Mouse (Mus musculus) E14TG2a.4 (cell line): ENCODE measurements around the gene Pde4a.
A peak's percentile ranks its signal among the peaks of the same experiment; 100 is the strongest.

Source experiments
- H3K27me3 ChIP-seq: 2 replicates; pipeline ENCODE4 v1.6.1; 2014; ENCODE audit warnings: low read length, control low read depth; ENCODE audit not compliant: insufficient read depth
- H3K36me3 ChIP-seq: 2 replicates; pipeline ENCODE4 v1.6.1; 2014; ENCODE audit warnings: low read length, control low read depth; ENCODE audit not compliant: insufficient read depth
- H3K4me1 ChIP-seq: replicated peaks from 2 replicates; pipeline ENCODE4 v1.6.1; 2014; ENCODE audit warnings: low read depth, low read length, control low read depth
- H3K4me3 ChIP-seq: replicated peaks from 2 replicates; pipeline ENCODE4 v1.5.1; 2014; ENCODE audit warnings: mild to moderate bottlenecking, low read length
- H3K9me3 ChIP-seq: 2 replicates; pipeline ENCODE4 v1.6.1; 2014; ENCODE audit warnings: low read length, control low read depth
- CTCF ChIP-seq: conservative IDR thresholded peaks from 2 replicates; pipeline ENCODE4 v1.5.1; 2014; ENCODE audit warnings: low read length
- NANOG ChIP-seq: IDR thresholded peaks from 2 replicates; pipeline ENCODE4 v1.6.1; 2014; ENCODE audit warnings: borderline replicate concordance, low read length, mixed read lengths
- POU5F1 ChIP-seq: IDR thresholded peaks from 2 replicates; pipeline ENCODE4 v1.6.1; 2014; ENCODE audit warnings: low read length, borderline replicate concordance

The Pde4a gene

DNA sequence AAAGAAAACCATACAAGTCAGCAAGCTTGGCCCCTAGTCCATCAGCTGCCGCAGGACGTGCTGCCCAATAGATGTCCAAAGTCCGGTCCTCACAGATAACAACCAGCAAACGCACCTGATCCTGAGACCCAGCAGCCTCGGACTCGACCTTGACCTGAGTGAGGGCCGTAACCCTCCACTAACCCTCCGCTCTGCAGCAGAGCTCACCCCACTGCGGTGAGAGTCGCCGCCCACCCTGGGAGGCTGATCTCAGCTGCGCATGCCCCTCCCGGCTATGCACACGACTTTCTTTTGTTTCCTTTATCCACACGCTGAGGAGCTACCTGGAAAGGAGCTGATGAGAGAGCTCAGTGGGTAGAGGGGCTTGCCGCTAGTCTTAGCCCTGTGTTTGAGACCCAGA, 61.8 kb downstream of the Pde4a start:
- peak overlapping the region; percentile 43 for H3K4me3 ChIP-seq
- no peaks in the 10 kb centered on the region for H3K9me3 ChIP-seq
- H3K4me1 ChIP-seq, result peaks cover 88% of the 10 kb centered on the region
- TF ChIP-seq POU5F1, result no peak
- peaks cover 46% of the 10 kb centered on the region for H3K36me3 ChIP-seq
- H3K27me3 ChIP-seq, result peaks cover 10% of the 10 kb centered on the region

GRCm38 (mm10) chr9:21231551-21231950, 66.0 kb downstream of the Pde4a start:
- no peak for TF ChIP-seq CTCF
- no peak for TF ChIP-seq POU5F1
- TF ChIP-seq NANOG, result no peak
- peaks cover 82% of the 10 kb centered on the region for H3K36me3 ChIP-seq
- no peaks in the 10 kb centered on the region for H3K9me3 ChIP-seq
- H3K4me1 ChIP-seq, result peaks cover 91% of the 10 kb centered on the region
- peak overlapping the region; percentile 21; the same call in 1 of the 2 replicates for H3K4me3 ChIP-seq
- peaks cover 22% of the 10 kb centered on the region for H3K27me3 ChIP-seq

DNA sequence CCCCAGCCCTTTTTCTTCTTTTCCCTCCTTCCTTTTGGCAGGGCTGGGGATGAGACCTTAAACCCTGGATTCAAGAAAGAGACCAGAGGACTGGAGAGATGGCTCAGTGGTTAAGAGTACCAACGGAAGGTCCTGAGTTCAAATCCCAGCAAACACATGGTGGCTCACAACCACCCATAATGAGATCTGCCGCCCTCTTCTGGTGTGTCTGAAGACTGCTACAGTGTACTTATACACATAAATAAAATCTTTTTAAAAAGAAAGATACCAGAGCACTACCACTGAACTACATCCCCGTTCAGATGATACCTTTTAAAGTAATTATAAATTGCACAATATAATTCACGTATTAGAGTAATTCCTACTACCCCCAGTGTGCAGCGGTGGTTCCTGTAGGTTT, 67.4 kb downstream of the Pde4a start:
- TF ChIP-seq POU5F1 (no peak), CTCF (peak; percentile 10; the same call in 1 of the 2 replicates), NANOG (no peak)
- no peaks in the 10 kb centered on the region for H3K9me3 ChIP-seq

GRCm38 (mm10) chr9:21233366-21233765, 67.9 kb downstream of the Pde4a start:
- peak overlapping the region; percentile 74 for H3K4me3 ChIP-seq
- H3K9me3 ChIP-seq, result no peaks in the 10 kb centered on the region
- TF ChIP-seq NANOG (no peak), POU5F1 (no peak), CTCF (no peak)
- H3K4me1 ChIP-seq, result peaks cover 88% of the 10 kb centered on the region
- peaks cover 84% of the 10 kb centered on the region for H3K36me3 ChIP-seq
- peaks cover 22% of the 10 kb centered on the region for H3K27me3 ChIP-seq

More for the DNA sequence above, 67.4 kb downstream of the Pde4a start:
- Histone ChIP-seq H3K4me1 (peaks cover 91% of the 10 kb centered on the region), H3K27me3 (peaks cover 22% of the 10 kb centered on the region), H3K36me3 (peaks cover 84% of the 10 kb centered on the region), H3K4me3 (peak overlapping the region; percentile 74; the same call in 1 of the 2 replicates)

DNA sequence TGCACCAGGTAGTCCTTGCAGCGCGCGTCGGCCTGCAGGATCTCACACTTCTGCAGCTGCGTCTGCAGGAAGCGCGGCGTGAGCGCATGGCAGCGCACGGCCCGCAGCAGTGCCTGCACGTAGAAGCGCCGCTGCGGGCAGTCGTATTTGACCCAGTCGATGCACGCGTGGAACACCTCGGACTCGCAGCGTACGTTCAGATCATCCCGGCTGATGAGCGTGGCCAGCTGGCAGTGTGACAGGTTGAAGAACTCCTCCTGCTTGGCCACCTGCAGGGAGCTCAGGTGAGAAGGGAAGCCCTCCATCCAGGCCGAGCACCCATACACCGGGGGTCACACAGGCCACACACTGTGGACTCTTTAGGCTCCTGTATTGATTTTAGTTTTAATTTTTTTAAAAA, 68.3 kb downstream of the Pde4a start:
- H3K27me3 ChIP-seq, result peaks cover 22% of the 10 kb centered on the region
- TF ChIP-seq CTCF, result no peak
- no peak for TF ChIP-seq POU5F1
- no peak for TF ChIP-seq NANOG

DNA sequence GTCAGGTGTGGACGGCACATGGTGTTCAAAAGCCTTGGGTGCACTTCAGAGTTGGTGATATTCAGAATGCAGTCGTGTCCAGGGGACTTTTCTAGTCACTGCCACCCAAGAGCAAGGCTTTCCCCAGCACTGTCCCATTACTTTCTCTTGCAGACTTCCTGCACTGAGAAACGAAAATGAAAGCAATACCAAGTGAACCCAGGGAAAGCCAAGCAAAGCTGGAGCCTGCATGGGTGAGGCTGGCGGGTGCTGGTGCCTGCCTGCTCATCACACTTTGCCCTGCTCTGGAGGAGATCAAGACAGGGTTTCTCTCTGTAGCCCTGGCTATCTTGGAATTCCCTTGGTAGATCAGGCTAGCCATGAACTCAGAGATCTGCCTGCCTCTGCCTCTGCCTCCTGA, 69.8 kb downstream of the Pde4a start:
- H3K4me3 ChIP-seq, result no peak overlapping the region
- no peaks in the 10 kb centered on the region for H3K9me3 ChIP-seq
- H3K27me3 ChIP-seq, result peaks cover 24% of the 10 kb centered on the region
- peaks cover 66% of the 10 kb centered on the region for H3K36me3 ChIP-seq
- no peak for TF ChIP-seq CTCF
- TF ChIP-seq NANOG, result no peak
- no peak for TF ChIP-seq POU5F1
- peaks cover 79% of the 10 kb centered on the region for H3K4me1 ChIP-seq

More for the DNA sequence above, 68.3 kb downstream of the Pde4a start:
- Histone ChIP-seq H3K36me3 (peaks cover 81% of the 10 kb centered on the region), H3K4me3 (peak overlapping the region; percentile 74), H3K4me1 (peaks cover 84% of the 10 kb centered on the region), H3K9me3 (no peaks in the 10 kb centered on the region)

DNA sequence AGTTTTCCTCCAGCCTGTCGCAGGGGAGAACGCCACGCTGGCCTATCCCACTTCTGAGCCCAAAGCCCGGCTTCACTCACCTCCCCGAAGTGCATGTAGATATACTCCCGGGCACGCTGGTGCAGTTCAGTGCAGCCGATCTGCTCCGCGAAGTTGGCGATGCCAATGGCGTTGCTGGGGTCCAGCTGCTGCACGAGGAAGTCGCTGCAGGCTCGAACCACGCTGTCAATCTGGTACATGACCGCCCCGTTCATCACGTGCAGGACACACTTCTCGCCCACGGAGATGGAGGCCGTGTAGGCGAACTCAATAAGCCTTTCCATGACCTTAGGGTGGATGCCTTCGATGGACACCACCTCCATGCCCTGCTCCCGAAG, 71.5 kb downstream of the Pde4a start:
- peaks cover 20% of the 10 kb centered on the region for H3K27me3 ChIP-seq
- H3K9me3 ChIP-seq, result no peaks in the 10 kb centered on the region
- peaks cover 78% of the 10 kb centered on the region for H3K4me1 ChIP-seq
- TF ChIP-seq NANOG (no peak), CTCF (no peak), POU5F1 (no peak)
- H3K4me3 ChIP-seq, result peak overlapping the region; percentile 92
- H3K36me3 ChIP-seq, result peaks cover 49% of the 10 kb centered on the region

- TF ChIP-seq NANOG, result no peak
- TF ChIP-seq CTCF, result peak; percentile 22
Observed at GRCm38 (mm10) chr9:21237368-21238003, 72.0 kb downstream of the Pde4a start.

GRCm38 (mm10) chr9:21238004-21238732, 72.7 kb downstream of the Pde4a start:
- Histone ChIP-seq H3K9me3 (no peaks in the 10 kb centered on the region), H3K27me3 (peaks cover 25% of the 10 kb centered on the region), H3K4me3 (peak overlapping the region; percentile 92), H3K36me3 (peaks cover 41% of the 10 kb centered on the region), H3K4me1 (peaks cover 70% of the 10 kb centered on the region)
- TF ChIP-seq CTCF (no peak), NANOG (no peak), POU5F1 (no peak)

More at GRCm38 (mm10) chr9:21237368-21238003, 72.0 kb downstream of the Pde4a start:
- Histone ChIP-seq H3K4me1 (peaks cover 76% of the 10 kb centered on the region), H3K9me3 (no peaks in the 10 kb centered on the region), H3K4me3 (peak overlapping the region; percentile 92), H3K27me3 (peaks cover 20% of the 10 kb centered on the region), H3K36me3 (peaks cover 46% of the 10 kb centered on the region)
